Mouse (Mus musculus) G1E-ER4 (cell line): ENCODE measurements around the gene Enc1. TPM values are rescaled to one million over a fixed set of nuclear protein-coding genes. Genes with fewer than 3 reads are reported as not detected.

ENCODE experiments used
- GATA1 ChIP-seq: IDR thresholded peaks from one replicate; pipeline ENCODE4 v1.8.0; 2012; ENCODE audit warnings: low read length, inconsistent platforms
- polyA plus RNA-seq: library from polyadenylated mRNA; stranded (reverse); fragments of >175 nt; gene quantifications from 2 replicates; pipeline ENCODE4 v1.2.3, GENCODE M21; 2012

Gene Enc1
- polyA plus RNA-seq, 1 experiment, result not detected

DNA sequence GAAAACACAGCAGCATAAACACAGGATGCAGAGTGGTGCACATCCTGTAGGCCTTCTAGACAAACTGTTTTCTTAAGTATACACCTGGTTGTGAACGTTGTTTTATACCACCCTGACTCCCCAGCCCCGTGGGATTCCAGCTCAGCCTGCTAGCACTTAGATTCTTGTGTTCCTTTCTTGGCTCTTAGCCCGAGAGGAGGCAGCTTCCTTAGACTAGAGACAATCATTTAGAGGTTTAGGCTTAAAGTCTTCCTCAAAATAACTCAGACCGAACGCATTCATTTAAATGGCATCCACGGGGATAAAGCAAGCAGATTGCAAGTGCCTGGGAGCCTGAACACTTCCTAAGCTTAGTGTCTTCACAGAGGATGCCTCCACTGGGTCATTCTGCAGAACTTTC is 1.8 kb downstream of the Enc1 start:
- no peak for TF ChIP-seq GATA1

DNA sequence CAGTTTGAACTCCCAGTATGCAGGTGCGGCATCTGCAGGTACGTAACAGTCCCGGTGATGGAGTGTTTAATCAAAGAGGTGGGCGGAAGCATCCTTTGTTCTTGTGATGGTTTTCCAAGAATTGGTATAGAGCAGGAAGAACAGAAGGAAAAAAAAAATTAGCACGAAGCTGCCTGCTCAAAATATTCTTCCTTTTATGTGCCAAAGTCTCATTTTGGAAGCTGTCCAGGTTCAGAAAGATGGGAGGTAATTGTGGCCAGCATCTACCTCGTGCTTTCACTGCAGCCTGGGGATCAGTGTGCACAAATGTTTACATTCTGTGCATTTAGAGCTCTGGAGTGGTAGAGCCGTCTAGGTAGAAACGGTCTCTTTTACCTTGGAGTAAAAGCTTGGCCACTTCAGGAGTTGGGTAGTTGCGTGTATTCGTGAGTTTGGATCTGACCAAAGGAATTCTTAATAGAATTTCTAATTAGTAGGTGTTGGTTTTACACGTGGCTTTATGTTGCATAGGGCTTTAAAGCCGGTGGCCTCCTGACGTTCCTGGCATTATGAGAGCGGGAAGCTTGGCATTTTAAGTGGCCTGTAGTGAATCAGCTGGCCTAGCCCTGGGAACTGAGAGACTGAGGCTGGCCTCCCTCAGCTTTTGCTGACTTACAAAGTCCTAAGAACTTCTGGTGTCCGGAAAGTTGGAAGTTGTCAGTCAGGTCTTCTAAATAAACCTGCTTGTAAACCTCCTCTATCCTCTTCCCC is 3.2 kb downstream of the Enc1 start:
- no peak for TF ChIP-seq GATA1

DNA sequence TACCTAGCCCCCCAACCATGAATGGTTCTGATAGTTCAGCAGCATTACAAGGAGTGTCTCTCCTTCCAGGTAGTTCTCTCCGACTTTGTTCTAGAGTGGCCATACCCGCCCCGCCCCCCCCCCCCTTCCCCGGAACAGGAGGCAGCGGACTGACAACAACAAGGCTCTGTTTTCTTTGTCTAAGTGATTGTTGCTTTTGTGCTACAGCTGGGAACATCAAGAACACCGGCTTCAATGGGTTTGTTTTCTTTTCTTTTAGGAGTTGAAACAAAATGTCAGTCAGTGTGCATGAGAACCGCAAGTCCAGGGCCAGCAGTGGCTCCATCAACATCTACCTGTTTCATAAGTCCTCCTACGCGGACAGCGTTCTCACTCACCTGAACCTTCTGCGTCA is 3.8 kb downstream of the Enc1 start:
- TF ChIP-seq GATA1, result no peak

DNA sequence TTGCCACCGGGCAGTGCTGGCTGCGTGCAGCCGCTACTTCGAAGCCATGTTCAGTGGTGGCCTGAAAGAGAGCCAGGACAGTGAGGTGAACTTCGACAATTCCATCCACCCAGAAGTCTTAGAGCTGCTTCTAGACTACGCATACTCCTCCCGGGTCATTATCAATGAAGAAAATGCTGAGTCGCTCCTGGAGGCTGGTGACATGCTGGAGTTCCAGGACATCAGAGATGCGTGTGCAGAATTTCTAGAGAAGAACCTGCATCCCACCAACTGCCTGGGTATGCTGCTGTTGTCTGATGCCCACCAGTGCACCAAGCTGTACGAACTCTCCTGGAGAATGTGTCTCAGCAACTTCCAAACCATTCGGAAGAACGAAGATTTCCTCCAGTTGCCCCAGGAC is 4.3 kb downstream of the Enc1 start:
- no peak for TF ChIP-seq GATA1

DNA sequence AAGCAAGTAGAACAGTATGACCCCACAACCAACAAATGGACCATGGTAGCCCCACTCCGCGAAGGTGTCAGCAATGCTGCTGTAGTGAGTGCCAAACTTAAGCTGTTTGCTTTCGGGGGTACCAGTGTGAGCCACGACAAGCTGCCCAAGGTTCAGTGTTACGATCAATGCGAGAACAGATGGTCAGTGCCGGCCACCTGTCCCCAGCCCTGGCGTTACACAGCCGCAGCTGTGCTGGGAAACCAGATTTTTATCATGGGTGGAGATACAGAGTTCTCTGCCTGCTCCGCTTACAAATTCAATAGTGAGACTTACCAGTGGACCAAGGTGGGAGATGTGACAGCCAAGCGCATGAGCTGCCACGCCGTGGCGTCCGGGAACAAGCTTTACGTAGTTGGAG is 5.3 kb downstream of the Enc1 start:
- TF ChIP-seq GATA1, result no peak

DNA sequence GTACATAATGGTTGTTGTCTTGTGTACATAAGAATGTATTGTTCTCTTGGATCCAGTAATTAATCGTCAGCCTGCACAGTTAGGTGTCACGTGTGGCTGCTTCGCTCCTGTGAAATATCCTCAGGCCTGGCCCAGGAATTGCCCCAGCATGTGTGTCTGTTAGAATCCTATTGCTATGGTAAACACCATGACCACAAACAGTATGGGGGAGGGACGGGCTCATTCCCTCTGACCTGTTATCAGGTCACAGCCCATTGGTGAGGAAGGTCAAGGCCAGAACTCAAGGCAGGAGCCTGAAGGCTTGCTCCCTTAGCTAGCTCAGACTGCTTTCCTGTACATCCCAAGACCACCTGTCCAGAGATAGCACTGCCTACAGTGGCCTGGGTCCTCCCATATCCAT is 6.8 kb downstream of the Enc1 start:
- TF ChIP-seq GATA1, result no peak

DNA sequence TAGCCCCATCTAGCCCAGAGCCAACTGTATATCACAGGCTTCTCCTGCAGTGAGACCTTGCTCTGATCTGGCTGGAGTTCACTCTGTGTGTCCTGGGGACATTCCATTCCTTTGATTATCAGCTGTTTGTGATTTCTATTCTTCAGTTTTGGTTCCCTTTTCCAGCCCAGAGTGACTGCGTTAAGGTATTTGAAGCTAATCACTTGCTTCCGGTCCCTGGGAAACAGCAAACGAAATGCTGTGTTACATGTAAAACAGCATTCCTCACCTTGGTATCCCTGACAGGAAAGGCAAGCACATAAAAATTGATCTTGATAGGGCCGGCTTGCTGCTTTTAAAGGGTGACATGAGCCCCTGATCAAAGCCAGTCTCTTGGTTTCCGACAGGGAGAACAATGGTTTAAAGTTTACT is 8.2 kb downstream of the Enc1 start:
- no peak for TF ChIP-seq GATA1

DNA sequence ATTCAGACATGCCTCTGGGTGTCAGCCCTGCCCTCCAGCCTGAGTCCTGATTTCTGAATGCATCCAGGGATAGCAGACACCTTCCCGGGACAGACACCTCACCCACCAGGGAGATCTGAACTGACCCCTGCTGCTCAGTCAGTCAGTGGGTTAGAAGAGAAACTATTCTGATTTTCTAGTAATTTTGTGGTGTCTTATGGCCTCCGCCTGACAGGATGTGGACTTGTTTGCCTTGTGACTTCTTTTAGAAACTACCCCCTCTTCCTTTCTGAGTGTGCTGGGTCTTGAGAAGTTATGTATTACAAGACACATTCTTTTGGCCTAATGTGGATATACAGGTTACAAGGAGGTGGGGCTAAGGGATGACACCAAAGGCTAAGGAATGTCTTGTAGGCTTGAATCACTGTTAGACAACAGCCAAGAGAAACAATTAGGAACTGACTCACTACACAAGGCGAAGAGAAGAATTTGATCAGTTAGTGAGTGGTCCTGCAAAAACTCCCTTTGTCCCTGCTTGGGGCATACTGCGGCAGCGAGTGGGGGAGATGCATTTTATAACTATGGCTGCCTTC is 8.7 kb downstream of the Enc1 start:
- no peak for TF ChIP-seq GATA1

DNA sequence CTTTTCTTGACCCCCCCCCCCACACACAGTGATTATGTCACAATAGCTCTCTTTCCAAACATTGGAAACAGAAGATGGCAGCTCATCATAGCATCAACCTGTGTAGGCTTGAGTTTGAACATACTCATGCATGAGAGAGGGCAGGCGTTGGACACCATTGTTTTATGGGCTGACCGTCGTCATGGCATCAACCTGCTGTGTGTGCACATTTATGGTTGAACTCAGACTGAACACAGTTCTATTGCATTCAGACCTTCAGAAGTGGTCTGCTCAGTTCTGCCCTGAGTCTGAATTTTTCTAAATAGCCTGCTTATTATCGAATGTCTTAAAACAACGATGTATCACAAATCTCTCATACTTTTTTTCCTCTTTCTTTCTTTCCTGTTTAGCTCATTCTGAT is 9.2 kb downstream of the Enc1 start:
- no peak for TF ChIP-seq GATA1

DNA sequence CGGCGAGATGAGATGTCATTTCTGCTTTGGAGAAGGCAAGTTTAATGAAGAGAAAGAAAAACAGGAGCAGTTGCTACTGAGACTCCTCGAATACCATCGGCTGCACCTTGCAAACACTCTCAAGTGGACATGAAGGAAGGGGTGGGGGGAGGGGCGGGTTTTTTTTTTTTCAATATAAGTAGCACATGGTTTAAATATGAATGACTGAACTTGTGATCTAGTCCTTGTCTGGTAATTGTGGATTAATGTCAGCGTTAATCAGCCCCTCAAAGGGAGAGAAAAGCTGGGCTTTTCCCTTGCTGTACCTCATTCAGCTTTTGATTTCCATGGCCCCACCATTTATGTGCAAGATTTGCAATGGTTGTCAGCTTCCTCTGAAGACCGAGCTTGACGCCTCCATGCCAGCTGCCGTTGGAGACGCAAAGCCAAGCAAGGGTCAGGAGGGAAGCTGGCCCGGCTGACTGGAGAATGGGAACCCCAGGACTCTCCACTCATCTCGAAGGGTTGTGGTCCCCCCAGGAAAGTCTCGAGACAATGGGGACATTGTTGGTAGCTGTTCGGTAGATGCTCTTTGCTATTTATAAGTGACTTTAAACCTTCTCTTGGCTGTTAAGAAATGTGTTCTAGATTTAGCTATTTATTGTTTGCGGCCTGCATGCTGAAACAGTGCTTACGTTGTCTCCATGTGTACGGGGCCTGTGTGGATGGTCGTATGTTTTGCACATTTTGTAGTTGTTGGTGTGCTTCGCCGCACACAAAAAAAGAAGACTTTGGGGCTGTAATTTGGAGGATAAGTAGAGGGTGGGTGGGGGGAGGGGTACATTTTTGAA is 9.9 kb downstream of the Enc1 start:
- no peak for TF ChIP-seq GATA1

DNA sequence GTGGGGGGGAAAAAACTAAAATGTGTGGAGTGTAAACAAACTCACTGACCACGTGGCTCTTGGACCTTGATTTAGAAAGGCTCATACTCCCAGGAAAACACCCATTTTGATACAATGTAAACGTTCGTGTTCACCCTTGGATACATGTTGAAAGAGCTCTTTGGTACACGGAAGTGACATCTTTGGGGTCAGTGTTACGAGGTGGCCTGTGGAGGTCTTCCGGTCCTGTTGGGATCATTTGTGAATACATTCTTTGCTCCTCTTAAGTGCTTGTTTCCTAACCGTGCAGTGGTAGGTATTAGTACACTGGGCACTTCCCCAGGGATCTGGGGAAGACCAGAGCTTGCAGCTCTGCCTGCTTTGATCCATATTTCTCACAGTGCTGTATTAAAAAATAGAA is 10.8 kb downstream of the Enc1 start:
- TF ChIP-seq GATA1, result no peak

DNA sequence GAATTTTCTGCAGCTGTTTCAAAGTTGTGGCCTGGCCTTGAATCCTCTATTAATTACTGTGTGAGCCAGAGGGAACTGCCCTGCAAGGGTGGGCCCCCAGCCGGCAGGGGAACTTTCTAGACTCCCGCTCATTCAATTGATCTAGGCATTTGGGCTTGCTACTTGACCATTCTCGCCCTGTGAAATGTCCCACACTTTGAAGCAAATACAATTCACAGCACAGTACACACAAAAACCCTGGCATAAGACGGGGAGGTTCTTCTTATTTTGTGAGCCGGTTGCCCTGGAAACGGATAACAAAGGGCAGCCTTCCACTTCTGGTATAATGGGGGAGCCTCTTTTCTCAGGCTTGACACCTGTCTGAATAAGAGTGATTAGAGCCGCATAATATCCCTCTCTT is 11.6 kb downstream of the Enc1 start:
- TF ChIP-seq GATA1, result no peak

DNA sequence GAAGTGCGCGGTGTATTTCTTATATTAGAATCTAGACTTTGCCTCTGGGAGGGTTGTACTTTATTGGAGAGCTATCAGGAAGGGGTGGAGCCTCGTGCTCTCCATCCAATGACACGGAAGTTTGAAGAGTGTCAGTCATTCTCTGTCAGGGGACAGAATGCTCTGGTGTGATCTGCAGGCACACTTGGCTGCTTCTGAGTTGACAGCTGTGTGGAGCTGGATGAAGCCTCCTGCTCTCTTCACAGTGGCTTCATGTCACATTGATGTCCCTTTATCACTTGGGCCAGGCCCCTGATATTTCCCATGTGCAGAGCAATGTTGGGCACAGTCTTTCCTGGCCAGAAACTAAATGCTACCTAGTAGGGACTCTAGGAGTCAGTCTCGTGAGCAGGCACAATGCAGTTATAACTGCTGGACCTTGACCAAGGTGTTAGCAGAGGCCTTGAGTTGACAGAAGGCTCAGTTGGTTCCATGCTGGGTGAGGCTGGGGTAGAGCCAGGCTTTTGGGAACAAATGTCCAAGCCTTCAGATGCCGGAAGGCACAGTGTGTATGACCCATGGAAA is 12.6 kb downstream of the Enc1 start:
- TF ChIP-seq GATA1, result no peak

DNA sequence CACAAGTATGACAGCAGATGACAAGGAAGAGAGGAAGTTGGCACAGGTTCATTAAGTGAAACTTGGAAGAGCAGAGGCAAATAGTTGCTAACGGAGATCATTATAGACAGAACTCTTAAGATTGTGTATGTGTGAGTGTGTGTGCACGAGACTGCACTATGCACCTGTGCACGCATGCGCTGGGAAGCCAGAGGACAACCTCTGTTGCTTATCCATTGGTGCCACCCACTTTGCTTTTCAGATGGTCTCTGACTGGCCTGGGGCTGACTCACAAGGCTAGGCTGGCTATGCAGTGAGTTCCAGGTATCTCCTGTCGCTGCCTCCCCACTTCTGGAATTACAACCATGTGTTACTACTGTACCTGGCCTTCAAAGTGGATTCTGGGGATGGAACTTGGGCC is 13.1 kb downstream of the Enc1 start:
- no peak for TF ChIP-seq GATA1

DNA sequence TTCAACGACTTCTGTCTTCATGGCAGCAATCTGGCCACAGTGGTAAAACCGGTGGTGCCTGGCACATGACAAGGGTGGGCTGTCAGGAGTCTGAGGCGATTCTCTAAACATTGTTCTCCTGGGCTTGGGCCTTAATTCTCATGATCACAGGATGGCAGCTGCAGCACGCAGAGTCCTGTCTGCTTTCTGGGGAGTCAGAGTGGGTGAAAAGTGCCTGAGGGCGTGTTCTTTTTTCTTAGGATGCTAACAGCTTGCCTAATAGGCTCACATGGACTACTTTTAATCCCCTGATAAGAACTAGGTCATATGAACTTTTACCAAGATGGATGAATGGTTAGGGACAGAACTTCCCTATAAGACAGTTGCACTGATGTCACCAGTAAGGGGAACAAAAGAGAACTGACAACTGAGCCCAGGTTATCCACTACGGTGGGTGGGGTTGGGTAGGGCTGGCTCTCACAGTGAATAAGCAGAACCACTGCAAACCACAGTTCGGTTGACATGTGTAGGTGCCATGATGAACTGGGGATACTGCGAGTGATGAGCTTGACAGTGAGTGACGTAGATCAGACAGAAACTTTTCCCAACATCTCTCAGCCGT is 13.8 kb downstream of the Enc1 start:
- no peak for TF ChIP-seq GATA1

DNA sequence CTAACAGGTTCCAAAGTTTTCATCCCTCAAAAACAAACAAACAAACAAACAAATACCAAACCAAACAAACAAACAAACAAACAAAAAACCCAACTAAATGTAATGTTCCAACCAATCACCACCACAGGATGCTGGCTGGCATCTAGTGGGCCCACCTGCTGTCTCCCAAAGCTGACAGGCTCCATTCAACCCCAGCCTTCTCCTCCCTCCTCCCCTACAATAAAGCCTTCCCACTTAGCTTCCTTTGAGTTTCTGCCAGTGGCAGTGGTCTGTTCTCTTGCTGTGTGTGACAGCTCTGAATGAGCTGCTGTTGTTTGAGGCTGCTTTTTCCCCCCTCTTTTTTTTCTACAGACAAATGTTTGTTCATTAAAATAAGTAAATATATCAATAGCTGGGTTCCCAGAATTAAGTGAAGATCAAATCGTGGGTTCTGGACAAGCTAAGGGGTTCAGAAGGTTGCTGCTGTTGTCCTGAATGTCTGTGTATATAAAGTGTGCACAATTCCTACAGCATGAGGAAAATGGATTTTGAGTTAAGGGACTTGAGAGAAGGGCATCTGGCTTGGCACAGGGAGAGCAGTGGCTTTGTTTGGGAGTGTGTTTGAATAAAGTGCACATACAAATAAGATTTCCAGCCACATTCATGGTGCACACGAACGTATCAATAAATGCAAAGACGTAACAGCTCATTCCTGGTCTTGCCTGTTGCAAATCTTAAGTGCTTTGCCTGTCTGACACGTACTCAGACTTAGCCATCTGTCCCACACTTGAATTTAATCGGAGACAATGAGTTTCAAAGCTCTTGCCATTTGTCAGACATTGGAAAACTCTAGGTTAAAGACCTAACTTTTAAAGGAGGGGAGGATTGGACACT is 15.3 kb downstream of the Enc1 start:
- no peak for TF ChIP-seq GATA1
